Mouse (Mus musculus) frontal cortex, adult 2 months (tissue): ENCODE measurements around the gene Arid5a. TPM values are rescaled to one million over a fixed set of nuclear protein-coding genes. Genes with fewer than 3 reads are reported as not detected.
A peak's percentile ranks its signal among the peaks of the same experiment; 100 is the strongest.

Experiments
- DNase-seq, 2 experiments: peaks; one replicate each; pipeline ENCODE4 v3.0.0; 2022; ENCODE audit warnings: low spot score in 1 of 2; ENCODE audit errors: extremely low spot score in 1 of 2
- polyA plus RNA-seq: library from polyadenylated mRNA; depleted of rRNA; stranded (reverse); fragments of >200 nt; gene quantifications from 2 replicates; pipeline ENCODE4 v1.2.3, GENCODE M21; 2012

Arid5a gene
- polyA plus RNA-seq, 1 experiment = 9.0 TPM

DNA sequence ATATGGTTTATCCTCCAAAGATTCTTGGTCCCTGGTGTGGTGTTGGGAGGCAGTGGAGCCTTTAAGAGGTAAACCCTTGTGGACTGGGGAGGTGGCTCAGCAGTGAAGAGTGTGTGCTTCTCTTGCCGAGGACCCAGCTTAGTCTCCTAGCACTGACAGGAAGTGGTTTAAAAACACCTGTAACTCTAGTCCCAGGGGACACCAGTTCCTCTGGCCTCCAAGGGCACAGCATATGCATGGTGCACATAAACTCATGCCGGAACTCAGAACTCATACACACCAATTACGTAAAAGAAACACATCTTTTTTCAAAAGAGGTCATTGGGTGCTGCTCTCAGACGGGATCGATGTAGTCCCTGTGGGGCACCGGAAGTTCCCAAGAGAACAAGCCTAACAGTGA is 25.7 kb upstream of the Arid5a start:
- DNase-seq = no peak

DNA sequence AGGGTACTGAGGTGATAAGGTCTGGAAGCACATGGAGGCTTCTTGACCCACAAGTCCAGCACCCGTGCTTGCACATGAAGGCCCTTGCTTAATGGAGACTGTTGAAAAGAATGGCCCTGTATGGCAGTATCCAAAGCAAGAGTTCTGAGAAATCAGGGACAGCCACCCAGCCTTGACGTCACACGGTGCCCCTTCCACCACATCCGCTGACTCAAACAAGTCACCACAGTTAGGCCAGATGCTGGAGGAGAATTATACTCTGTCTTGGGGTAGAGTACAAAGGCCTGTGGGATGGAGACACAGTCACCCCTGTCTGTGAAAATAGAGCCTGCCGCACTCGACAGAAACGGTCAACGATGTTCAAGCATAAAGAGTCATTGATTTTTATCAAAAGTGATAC is 14.1 kb upstream of the Arid5a start:
- no peak for DNase-seq

DNA sequence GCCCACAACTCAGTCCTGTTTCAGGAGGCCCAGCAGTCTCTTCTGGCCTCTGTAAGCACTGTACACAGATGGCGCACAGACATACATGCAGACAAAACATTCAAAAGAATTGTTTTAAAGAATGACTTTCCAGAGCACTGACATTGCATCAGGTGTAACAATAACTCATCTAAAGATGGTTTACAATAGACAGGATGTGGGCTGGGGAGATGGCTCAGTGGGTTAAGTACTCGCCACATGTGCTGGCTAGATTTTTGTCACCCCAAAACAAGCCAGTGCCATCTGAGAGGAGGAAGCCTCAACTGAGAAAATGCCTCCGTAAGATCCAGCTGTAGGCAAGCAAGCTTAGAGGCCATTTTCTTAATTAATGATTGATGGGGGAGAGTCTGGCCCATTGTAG is 13.1 kb upstream of the Arid5a start:
- DNase-seq = no peak

DNA sequence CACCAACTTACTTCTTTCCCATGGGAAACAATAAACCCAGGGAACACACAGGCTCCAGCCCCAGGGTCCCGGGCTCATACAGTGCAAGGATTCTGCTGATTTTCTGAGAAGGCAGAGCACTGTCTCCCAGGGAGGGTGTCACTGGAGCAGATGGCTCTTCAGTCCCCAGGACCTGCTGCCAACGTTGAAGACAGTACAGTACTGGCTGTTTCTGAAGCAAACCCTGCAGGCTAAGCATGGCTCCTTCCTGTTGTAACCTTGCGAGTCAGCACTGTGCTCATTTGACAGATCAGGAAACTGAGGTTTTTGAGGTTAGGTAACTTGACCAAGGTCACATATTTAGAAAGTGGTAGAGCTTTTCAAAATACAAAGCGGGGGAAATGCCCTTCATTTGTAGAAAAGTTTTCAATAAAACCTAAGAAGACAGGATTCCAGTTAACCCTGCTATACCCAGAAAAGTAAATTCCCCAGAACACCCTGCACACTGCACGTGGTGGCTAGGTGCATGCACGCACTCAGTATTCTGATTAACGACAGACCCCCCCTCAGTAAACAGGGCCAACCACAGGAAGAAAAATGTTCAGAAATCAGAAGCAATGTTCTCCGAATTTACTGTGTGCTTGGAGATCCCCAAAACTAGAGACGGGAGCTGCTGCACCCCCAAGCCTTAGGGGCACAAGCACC is 10.9 kb upstream of the Arid5a start:
- no peak for DNase-seq

DNA sequence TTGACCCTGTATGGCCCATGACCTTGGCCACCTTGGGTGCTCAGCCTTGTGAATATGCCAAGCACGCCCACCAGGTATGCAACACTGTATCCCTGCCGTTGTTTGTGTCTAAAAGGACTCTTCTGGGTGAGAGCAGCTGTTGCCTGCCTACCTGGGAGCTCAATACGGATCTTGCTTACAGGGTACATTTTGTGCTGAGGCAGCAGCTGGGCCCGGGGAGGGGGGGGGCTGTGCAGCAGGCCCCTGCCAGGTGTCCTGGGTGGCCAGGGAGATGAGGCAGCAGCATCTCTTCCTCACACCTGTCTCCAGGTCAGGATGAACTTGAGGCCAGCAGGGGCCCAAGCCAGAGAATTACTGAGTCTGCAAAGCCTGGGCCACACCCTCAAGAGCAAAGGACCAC is 9.4 kb upstream of the Arid5a start:
- DNase-seq = no peak

DNA sequence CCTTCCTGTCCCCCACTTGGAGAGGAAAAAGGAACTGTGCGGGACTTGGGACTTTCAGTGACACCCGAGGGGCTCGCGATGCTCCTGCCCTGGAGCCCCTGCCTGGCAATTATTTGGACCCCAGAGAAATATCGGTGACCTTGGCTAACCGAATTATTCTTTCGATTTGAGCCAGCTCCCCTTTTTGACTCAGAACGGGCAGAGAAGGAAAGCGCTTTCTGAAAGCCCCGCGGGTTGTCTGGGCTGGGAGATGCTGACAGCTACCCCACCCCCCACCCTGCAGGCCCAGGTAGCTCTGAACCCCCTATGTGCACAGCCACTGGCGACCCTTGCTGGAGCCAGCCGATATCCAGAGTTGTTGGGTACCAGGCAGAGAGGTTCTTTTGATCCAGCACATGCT is 8.4 kb upstream of the Arid5a start:
- DNase-seq = no peak

DNA sequence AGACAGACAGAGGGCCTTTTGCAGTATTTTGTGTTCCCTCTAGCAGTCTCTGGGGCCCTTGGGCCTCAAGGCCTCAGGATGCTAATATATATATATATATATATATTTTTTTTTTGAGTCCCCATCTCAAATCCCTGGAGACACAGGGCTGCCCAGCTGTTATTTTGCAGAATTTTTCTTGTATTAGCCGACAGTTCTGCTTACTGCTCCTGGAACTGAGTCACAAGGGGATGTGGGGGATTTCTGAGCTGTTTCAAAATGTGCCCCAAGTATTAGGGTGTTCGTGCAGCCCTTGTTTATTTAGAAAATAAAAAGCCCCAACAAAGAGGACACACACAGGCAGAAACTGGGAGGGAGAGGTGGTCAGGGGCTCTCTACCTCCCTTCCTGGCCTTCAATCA is 7.9 kb upstream of the Arid5a start:
- DNase-seq = no peak

DNA sequence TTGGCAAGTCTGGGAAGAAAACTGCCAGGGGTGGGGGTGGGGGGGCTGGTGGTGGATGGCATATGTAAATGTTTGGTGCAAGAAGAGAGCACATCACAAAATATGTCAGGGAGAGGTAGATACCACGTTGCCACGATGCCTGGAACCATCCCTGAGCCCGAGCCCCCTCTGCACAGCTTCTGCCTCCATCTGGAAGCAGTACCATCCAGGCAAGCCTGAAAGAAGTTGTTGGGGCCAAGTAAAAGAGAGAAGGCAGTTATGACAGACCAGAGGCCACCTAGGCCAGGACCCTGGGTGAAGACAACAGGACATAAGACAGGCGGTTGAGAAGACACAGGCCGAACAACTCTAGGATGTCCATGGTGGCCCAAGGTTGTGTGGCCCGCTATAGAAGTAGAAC is 7.0 kb upstream of the Arid5a start:
- no peak for DNase-seq

DNA sequence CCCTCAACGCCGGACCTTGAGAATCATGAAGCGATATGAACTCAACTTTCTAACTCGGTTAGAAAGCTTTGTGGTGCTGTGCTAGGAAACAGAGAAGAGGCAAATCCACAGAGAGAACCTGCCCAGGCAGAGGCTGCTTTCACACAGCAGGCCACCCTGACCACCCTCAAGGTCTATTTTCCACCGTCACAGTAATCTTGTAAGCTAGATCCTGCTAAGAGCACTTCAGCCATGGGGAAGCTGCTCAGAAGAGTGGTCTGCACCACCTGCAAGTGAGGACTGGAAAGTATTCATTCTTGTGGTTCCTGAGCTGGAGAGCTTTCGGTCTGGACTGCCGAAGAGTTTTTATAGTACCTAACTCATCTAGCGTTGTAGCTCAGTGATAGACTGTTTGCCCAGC is 5.3 kb upstream of the Arid5a start:
- no peak for DNase-seq

DNA sequence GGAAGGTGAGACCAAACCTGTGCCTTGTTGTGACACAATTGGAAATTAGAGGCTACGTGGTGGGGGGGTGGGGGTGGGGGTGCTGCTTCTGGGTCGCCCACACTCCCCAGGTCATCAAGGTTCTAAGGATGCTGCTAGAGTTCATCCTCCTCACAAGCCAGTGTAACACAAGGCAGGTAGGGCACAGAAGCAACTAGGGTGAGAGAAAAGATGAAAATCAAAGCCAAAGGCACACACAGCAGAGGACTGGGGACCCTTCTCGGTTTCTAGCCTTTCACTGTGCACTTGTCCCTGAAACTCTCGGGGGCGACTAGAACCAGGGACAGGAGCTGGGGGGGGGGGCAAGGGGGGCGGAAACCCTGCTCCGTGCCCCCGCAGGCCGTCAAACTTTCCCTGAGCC is 4.6 kb upstream of the Arid5a start:
- no peak for DNase-seq

DNA sequence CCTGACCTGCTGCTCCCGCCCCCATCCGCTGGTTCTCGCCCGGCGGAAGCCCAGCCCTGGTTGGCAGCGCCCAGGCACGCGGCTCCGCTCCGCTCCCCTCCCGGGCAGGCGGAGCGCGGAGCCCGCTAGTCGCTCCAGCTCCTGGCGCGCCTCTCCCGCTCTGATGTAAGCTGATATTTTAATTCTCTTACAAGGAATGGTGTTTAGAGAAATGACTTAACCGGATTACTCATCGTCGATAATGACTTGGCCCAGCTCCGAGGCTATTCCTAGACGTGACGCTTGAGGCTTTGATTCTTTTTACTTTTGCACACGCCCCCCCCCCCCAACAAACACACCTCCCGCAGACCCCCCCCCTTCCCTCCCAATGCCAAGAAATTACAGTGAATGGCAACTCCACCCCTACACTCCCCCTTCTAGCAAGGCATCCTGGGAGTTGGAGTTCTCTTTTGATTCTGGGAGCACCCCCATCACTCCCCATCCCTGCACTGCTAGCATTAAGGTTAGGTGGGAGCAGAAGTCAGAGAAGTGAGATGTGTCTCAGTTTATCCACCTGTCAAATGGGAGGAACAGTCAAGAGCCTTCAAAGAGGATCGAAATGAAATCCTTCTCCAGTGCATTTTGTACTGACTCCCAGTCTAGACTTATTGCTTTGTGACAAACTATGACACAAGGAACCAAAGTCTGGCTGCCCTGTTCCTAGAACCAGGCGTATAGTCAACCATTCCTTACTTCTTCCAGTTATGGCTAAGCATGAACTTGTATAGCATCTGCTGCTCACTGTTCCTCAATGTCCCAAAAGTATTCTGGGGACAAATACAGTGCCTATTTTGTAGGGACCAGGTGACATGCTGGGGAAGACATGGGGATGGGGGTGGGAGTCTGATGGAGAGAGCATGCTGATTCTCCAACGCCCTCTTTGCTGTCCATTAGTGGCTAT is 3.9 kb upstream of the Arid5a start:
- DNase-seq = peak; percentile 82 to 91

DNA sequence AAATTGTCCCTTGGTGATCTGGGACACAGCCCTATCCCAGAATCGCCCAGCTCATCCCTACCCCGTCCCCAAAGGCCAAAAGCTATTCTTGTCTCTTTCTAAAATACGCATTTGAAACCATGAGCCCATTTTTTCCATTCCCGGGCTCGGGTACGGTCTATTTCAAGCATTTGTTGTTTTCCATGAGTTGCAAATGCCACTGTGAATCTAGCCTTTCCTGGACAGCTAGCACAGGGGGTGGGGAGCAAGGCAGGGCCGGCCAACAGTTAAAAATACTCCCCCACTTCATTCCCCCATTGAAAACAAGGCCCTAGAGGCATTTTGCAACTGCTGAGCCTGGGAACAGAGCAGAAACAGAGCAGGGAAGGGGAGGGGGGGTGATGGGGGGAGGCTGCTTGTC is 2.8 kb upstream of the Arid5a start:
- DNase-seq = no peak

DNA sequence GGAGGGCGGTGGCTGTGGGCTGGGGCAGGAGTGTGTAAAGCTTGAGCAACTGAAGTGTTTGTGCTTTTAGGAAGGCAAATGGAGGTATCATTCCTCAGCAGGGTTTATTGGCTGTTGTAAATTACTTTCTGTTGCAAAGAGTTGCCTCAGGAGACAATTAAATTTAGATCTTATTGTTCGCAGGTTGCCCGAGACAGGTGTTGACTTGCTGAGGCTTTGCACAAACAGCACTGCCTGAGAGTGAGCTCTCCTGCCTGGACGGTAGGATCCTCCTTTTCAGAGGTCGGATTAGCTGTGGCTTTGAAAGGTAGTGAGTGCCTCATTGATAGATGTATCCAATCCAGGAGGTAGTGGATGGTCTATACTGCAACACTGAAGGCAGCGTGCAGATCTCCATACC is 1.4 kb upstream of the Arid5a start:
- no peak for DNase-seq

DNA sequence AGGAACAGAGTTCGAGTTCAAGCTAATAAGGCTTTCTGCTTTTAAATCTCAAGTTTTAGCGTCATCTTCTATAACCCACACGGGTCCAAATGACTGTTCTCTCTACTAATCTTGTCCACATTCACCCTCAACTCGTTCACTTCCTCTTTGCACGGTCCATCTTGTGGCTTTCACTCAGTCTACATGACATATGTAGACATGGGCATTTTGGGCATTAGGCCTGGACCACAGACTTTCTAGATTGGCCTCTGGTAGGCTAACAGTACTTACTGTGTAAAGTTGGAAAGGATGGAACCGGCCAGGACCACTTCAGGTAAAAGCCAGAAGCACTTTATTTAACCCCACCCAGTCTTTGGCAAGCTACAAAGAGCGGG is 425 bp upstream of the Arid5a start:
- DNase-seq = no peak

DNA sequence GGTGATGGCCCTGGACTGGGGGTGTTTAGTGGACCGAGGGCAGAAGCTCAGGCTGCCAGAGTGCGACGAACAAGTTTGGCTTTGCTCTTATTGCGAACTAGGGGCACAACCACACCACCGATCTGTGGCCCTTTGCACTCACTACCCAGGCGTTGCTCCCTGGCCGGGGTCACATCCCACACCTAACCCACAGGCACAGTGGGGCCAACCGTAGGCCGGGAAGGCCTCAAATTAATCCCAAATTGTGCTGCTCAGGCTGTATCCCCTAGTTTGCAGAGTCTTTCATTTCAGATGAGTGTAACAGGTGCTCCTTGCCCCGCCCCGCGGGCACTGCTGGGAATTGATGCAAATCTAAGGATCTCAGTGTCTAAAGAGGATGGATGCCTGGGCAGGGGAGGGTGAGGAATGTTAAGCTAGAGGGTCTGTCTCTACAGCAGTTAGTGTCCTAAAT is 943 bp downstream of the Arid5a start:
- DNase-seq = no peak

DNA sequence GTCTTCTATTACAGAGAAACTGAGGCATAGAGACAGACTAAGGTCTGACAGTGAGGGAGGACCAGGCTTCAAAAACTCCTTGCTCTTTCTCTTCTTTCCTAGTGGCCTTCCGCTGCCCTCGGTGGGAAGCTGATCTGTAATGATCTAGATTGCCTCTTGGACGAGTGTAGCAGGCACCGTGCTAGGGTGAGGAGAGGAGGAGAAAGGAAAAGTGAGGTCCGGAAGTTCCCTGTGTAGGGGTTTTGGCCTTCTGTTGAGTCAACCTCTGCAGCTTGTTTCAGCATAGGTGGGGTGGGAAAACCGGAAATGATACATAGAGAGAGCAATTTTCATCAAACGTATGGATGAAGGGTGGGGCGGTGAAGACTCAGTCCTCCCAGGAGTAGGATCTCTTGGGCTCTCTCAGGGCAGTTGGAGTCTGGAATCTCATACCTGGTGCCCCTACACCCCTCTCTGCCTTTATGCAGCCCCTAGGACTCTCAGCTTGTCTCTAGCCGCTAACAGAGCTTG is 1.5 kb downstream of the Arid5a start:
- DNase-seq = no peak

DNA sequence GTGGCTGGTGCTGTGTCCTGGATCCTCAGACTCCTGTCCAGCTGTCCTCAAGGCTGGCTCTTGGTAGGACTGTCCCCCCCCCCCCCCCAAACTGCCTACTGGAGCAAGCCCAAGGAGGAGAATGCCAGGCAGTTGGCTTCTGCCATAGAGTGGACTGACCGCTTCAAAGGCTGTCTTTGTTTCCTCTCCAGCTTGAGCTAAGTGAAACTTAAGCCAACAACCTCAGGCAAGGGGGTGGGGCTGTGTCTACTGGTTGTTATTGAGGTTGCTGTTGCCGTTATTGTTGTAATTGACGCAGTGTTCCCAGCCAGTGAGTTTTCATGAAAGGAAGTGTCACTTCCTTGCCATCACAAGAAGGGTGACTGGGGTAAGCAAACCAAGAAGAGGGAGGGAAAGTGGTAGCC is 2.0 kb downstream of the Arid5a start:
- DNase-seq = peak; percentile 41 to 67

DNA sequence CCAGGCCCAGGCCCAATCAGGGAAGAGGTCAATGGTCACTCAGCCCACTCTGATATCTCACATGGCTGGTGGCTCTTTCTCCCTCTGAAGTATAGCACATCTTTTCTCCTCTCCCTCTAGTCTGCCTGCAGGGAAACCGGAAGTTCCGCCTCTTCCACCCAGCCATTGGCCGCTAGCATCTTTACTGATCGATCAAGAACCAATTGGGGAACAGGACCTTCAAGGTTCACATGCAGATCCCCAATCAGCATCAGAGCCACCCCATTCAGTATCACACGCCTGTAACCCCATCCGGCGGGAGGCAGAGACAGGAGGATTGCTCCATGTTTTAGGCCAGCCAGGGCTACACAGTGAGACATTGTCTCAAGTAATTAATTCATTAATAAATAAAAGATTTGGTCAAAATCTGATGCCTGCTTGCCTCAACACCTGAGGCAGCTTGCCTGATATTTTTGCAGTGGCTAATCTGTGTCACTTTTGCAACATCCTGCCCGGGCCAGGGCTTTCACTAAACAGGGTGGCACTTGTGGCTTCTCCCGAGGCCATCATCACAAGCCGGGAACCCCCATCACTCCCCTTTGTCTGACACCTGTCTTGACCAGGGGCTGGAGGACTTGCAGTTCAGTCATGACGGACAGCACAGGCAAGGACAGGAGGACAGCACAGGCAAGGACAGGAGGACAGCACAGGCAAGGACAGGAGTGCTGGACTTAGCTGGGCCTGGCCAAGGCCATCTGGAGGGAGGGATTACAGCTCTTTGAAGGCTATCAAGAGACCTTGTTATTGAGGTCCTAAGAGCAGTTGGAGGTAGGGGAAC is 7.6 kb downstream of the Arid5a start:
- no peak for DNase-seq

DNA sequence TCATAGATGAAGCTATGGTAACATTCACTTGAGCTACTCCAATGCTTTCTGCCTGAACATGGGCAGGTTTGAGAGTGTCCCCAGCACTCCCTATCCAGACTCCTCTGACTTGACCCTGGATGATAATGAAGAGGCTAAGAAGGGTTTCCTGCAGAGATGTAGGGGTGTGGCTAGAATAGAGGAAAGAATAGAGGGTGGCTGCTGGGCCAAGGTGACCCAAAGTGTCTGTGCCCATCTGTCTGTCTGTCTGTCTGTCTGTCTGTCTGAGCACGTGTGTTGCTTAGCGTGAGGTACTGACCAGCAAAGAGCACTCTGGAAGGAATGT is 8.2 kb downstream of the Arid5a start:
- DNase-seq = no peak

DNA sequence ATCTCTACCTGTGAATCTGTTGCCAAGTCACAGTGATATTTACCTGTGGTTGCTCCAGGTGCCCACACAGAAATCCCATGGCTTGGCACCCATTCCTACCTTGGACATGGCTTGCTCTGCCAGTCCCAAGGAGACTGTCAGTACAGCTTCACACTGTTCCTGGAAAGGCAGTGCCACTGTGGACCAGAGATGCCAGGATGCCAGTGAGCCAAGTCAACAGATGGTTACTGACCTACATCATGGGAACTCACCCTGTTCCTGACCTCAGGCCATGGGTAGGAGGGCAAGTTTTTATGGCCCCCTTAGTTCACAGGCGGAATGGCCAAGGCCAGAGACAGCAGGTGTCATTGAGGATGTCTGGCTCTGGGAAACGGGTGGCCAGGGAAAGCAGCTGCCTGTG is 13.6 kb downstream of the Arid5a start:
- no peak for DNase-seq
